11 mouse cellular contexts compared by ENCODE assay signal in genomic region chr6:125232516-125232915, GRCm38 (mm10). TPM values are rescaled to one million over a fixed set of nuclear protein-coding genes. Genes with fewer than 3 reads are reported as not detected.
DNase-seq lines count a peak whose midpoint lies in the region; ATAC-seq lines count a peak whose summit lies in the region.
"Had no signal": no experiment of that assay in that cellular context is flagged by ENCODE, and none has a peak within 500 bp of the region (broad histone marks: within the 10 kb centered on the region; RNA-seq: fewer than 3 reads in every experiment).

No protein-coding gene starts in this region.

- ATAC-seq in heart, embryonic 15.5 days (replicated peaks; ENCODE audit: insufficient number of reproducible peaks, insufficient read depth, low FRiP score, low read depth): no peak
- no peak for ATAC-seq in heart, embryonic 11.5 days (replicated peaks; ENCODE audit: insufficient number of reproducible peaks, low FRiP score, low TSS enrichment)
- no peak for ATAC-seq in megakaryocyte, adult 5-6 weeks (ENCODE audit: poor library complexity, severe bottlenecking)
- ATAC-seq in common myeloid progenitor, adult 5-6 weeks (replicated peaks; ENCODE audit: low read depth, poor library complexity, severe bottlenecking): peak; percentile 16; the same call in 1 of the 2 replicates
- no peak for ATAC-seq in midbrain, embryonic 14.5 days (ENCODE audit: low FRiP score, low TSS enrichment)

- H3K79me2 ChIP-seq in macrophage (ENCODE audit: inconsistent target): no peaks in the 10 kb centered on the region

- no peaks in the 10 kb centered on the region for H3K27me3 ChIP-seq in heart, embryonic 15.5 days
- H3K27me3 ChIP-seq in heart, embryonic 11.5 days (ENCODE audit: control insufficient read depth, insufficient read depth, low read length): no peaks in the 10 kb centered on the region
- no peaks in the 10 kb centered on the region for H3K27me3 ChIP-seq in megakaryocyte, embryonic 14.5 days (replicated peaks)
- no peaks in the 10 kb centered on the region for H3K27me3 ChIP-seq in midbrain, embryonic 14.5 days (ENCODE audit: control insufficient read depth, insufficient read depth, low read length)
- H3K27me3 ChIP-seq: hindbrain, embryonic 15.5 days; midbrain, embryonic 12.5 days had no signal

- H3K9ac ChIP-seq in heart, embryonic 15.5 days: no peak overlapping the region
- H3K9ac ChIP-seq in heart, embryonic 11.5 days (ENCODE audit: low read depth, low read length): no peak overlapping the region
- H3K9ac ChIP-seq in midbrain, embryonic 14.5 days (replicated peaks; ENCODE audit: low read length): no peak overlapping the region

- H3K27ac ChIP-seq in heart, embryonic 15.5 days: peak overlapping the region; percentile 89; the same call in 1 of the 2 replicates
- no peak overlapping the region for H3K27ac ChIP-seq in heart, embryonic 11.5 days (ENCODE audit: low read depth, low read length)
- peak overlapping the region; percentile 95 for H3K27ac ChIP-seq in macrophage
- no peak overlapping the region for H3K27ac ChIP-seq in midbrain, embryonic 14.5 days (replicated peaks; ENCODE audit: low read depth, low read length)

- H3K9me3 ChIP-seq in heart, embryonic 15.5 days (replicated peaks): no peaks in the 10 kb centered on the region
- H3K9me3 ChIP-seq in heart, embryonic 11.5 days (replicated peaks; ENCODE audit: control insufficient read depth, low read length): no peaks in the 10 kb centered on the region
- H3K9me3 ChIP-seq in megakaryocyte, embryonic 14.5 days: no peaks in the 10 kb centered on the region
- no peaks in the 10 kb centered on the region for H3K9me3 ChIP-seq in midbrain, embryonic 14.5 days (ENCODE audit: control insufficient read depth, low read length)
- H3K9me3 ChIP-seq: hindbrain, embryonic 15.5 days; midbrain, embryonic 12.5 days had no signal

- peak overlapping the region; percentile 95 for H3K4me2 ChIP-seq in heart, embryonic 15.5 days
- H3K4me2 ChIP-seq in heart, embryonic 11.5 days: no peak overlapping the region; the same call in 1 of the 2 replicates
- H3K4me2 ChIP-seq in midbrain, embryonic 14.5 days (ENCODE audit: low read length): no peak overlapping the region

- H3K4me1 ChIP-seq in heart, embryonic 15.5 days (replicated peaks): peaks cover 34% of the 10 kb centered on the region
- peaks cover 16% of the 10 kb centered on the region for H3K4me1 ChIP-seq in heart, embryonic 11.5 days (ENCODE audit: control insufficient read depth, insufficient read depth, low read length)
- H3K4me1 ChIP-seq in megakaryocyte, embryonic 14.5 days: peaks cover 80% of the 10 kb centered on the region
- peaks cover 7% of the 10 kb centered on the region; the same call in 1 of the 2 replicates for H3K4me1 ChIP-seq in midbrain, embryonic 14.5 days (ENCODE audit: control insufficient read depth, insufficient read depth, low read length)

- peak overlapping the region; percentile 70 for H3K4me3 ChIP-seq in heart, embryonic 15.5 days
- H3K4me3 ChIP-seq in heart, embryonic 11.5 days (ENCODE audit: low read depth, low read length): no peak overlapping the region
- peak overlapping the region; percentile 96 for H3K4me3 ChIP-seq in megakaryocyte, embryonic 14.5 days (replicated peaks)
- peak overlapping the region; percentile 95; the same call in 1 of the 2 replicates for H3K4me3 ChIP-seq in macrophage (ENCODE audit: inconsistent target)
- H3K4me3 ChIP-seq in midbrain, embryonic 14.5 days (replicated peaks; ENCODE audit: low read depth, low read length): no peak overlapping the region

- 76% methylated on average over 6 of the region's 6 CpGs for WGBS in heart, embryonic 15.5 days
- 70% methylated on average over 6 of the region's 6 CpGs for WGBS in heart, embryonic 11.5 days (ENCODE audit: insufficient replicate concordance)
- 58% methylated on average over 6 of the region's 6 CpGs for WGBS in macrophage (ENCODE audit: missing documents)
- 76% methylated on average over 6 of the region's 6 CpGs for WGBS in midbrain, embryonic 14.5 days

- no peaks in the 10 kb centered on the region for H3K36me3 ChIP-seq in heart, embryonic 15.5 days
- H3K36me3 ChIP-seq in heart, embryonic 11.5 days (ENCODE audit: control insufficient read depth, insufficient read depth, low read length): no peaks in the 10 kb centered on the region
- peaks cover 47% of the 10 kb centered on the region for H3K36me3 ChIP-seq in megakaryocyte, embryonic 14.5 days (replicated peaks; ENCODE audit: low read length)
- H3K36me3 ChIP-seq in macrophage (ENCODE audit: inconsistent target): peaks cover 21% of the 10 kb centered on the region; the same call in 1 of the 2 replicates
- no peaks in the 10 kb centered on the region for H3K36me3 ChIP-seq in midbrain, embryonic 14.5 days (ENCODE audit: control insufficient read depth, insufficient read depth, low read length)
- H3K36me3 ChIP-seq: hindbrain, embryonic 15.5 days; midbrain, embryonic 12.5 days had no signal

- DNase-seq in midbrain, embryonic 14.5 days: no peak
- DNase-seq: right cerebral cortex, postnatal 4 days had no signal

RNA-seq across cellular contexts. Expression of gene Tapbpl, which starts 0.9 kb away (rescaled TPM):
- polyA plus RNA-seq in heart, embryonic 15.5 days (2015; fragmentation: Nextera tagmentation; extraction: Ambion mirVana): 3.9 and 8.2 TPM in 2 replicates
- 2.0 and 2.2 TPM in 2 replicates for polyA plus RNA-seq in heart, embryonic 11.5 days (2014; fragmentation: Nextera tagmentation; extraction: Ambion mirVana)
- 4.5 and 6.0 TPM in 2 replicates for polyA plus RNA-seq in megakaryocyte, embryonic 14.5 days (2012; ENCODE audit: insufficient read depth, low replicate concordance)
- 6.6 and 8.8 TPM in 2 replicates for total RNA-seq in megakaryocyte, adult 5-6 weeks (2015)
- 19.2 and 21.2 TPM in 2 replicates for total RNA-seq in megakaryocyte, adult 5-6 weeks (2017)
- 18.8 and 20.2 TPM in 2 replicates for total RNA-seq in common myeloid progenitor, adult 5-6 weeks (2017)
- total RNA-seq in macrophage (2018; cell fraction: chromatin; rRNA removed): 10 to 100 TPM in 14 of 26 experiments, 1 to 10 TPM in 12; 3.1 to 21.5 (median 10.5) TPM
- total RNA-seq in macrophage (2018; cell fraction: cytosol; rRNA removed): 10 to 100 TPM; 14.4 to 67.4 (median 32.1) TPM
- total RNA-seq in macrophage (2018; cell fraction: nucleus; rRNA removed): 10 to 100 TPM in 25 of 26 experiments, 1 to 10 TPM in 1; 7.9 to 53.9 (median 24.3) TPM
- polyA plus RNA-seq in macrophage (2018): 11.1 to 31.4 TPM (median 11.5 TPM) in 3 replicates
- polyA plus RNA-seq in midbrain, embryonic 14.5 days (2014; fragmentation: Nextera tagmentation; extraction: Ambion mirVana): 3.0 and 3.3 TPM in 2 replicates

RNA-seq across cellular contexts. Expression of gene Cd27, which starts 4.3 kb away (rescaled TPM):
- polyA plus RNA-seq in heart, embryonic 15.5 days (2015; fragmentation: Nextera tagmentation; extraction: Ambion mirVana): 2.0 and 10.1 TPM in 2 replicates
- polyA plus RNA-seq in heart, embryonic 11.5 days (2014; fragmentation: Nextera tagmentation; extraction: Ambion mirVana): 1.2 and 1.4 TPM in 2 replicates
- polyA plus RNA-seq in megakaryocyte, embryonic 14.5 days (2012; ENCODE audit: insufficient read depth, low replicate concordance): 1.3 TPM in 1 of 2 replicates, not detected in the other
- 3.2 and 5.9 TPM in 2 replicates for total RNA-seq in megakaryocyte, adult 5-6 weeks (2015)
- 3.5 and 3.6 TPM in 2 replicates for total RNA-seq in megakaryocyte, adult 5-6 weeks (2017)
- 66.4 and 98.2 TPM in 2 replicates for total RNA-seq in common myeloid progenitor, adult 5-6 weeks (2017)
- total RNA-seq in macrophage (2018; cell fraction: chromatin; rRNA removed): not detected
- total RNA-seq in macrophage (2018; cell fraction: cytosol; rRNA removed): not detected
- total RNA-seq in macrophage (2018; cell fraction: nucleus; rRNA removed): not detected
- not detected in 3 replicates for polyA plus RNA-seq in macrophage (2018)
- 1.1 and 1.9 TPM in 2 replicates for polyA plus RNA-seq in midbrain, embryonic 14.5 days (2014; fragmentation: Nextera tagmentation; extraction: Ambion mirVana)
- total RNA-seq: left cerebral cortex, postnatal 25 days had no signal

RNA-seq across cellular contexts. Expression of gene Vamp1, which starts 17.2 kb away (rescaled TPM):
- polyA plus RNA-seq in heart, embryonic 15.5 days (2015; fragmentation: Nextera tagmentation; extraction: Ambion mirVana): 5.3 and 6.7 TPM in 2 replicates
- polyA plus RNA-seq in heart, embryonic 11.5 days (2014; fragmentation: Nextera tagmentation; extraction: Ambion mirVana): 1.6 and 2.2 TPM in 2 replicates
- polyA plus RNA-seq in megakaryocyte, embryonic 14.5 days (2012; ENCODE audit: insufficient read depth, low replicate concordance): 1.4 and 1.9 TPM in 2 replicates
- total RNA-seq in megakaryocyte, adult 5-6 weeks (2015): 12.6 and 13.9 TPM in 2 replicates
- total RNA-seq in megakaryocyte, adult 5-6 weeks (2017): 7.9 and 8.9 TPM in 2 replicates
- 4.9 and 8.0 TPM in 2 replicates for total RNA-seq in common myeloid progenitor, adult 5-6 weeks (2017)
- 10 to 100 TPM in 25 of 26 experiments, 1 to 10 TPM in 1; 8.7 to 78.4 (median 34.0) TPM for total RNA-seq in macrophage (2018; cell fraction: chromatin; rRNA removed)
- total RNA-seq in macrophage (2018; cell fraction: cytosol; rRNA removed): 1 to 10 TPM; 2.9 to 8.4 (median 5.3) TPM
- 10 to 100 TPM in 24 of 26 experiments, 1 to 10 TPM in 2; 8.6 to 60.6 (median 23.2) TPM for total RNA-seq in macrophage (2018; cell fraction: nucleus; rRNA removed)
- polyA plus RNA-seq in macrophage (2018): 4.9 to 8.4 TPM (median 6.3 TPM) in 3 replicates
- 5.5 and 10.6 TPM in 2 replicates for polyA plus RNA-seq in midbrain, embryonic 14.5 days (2014; fragmentation: Nextera tagmentation; extraction: Ambion mirVana)

RNA-seq across cellular contexts. Expression of gene Mrpl51, which starts 40.9 kb away (rescaled TPM):
- 233 and 272 TPM in 2 replicates for polyA plus RNA-seq in heart, embryonic 15.5 days (2015; fragmentation: Nextera tagmentation; extraction: Ambion mirVana)
- polyA plus RNA-seq in heart, embryonic 11.5 days (2014; fragmentation: Nextera tagmentation; extraction: Ambion mirVana): 226 and 234 TPM in 2 replicates
- 68.3 and 124 TPM in 2 replicates for polyA plus RNA-seq in megakaryocyte, embryonic 14.5 days (2012; ENCODE audit: insufficient read depth, low replicate concordance)
- 91.9 and 106 TPM in 2 replicates for total RNA-seq in megakaryocyte, adult 5-6 weeks (2015)
- 72.8 and 81.9 TPM in 2 replicates for total RNA-seq in megakaryocyte, adult 5-6 weeks (2017)
- total RNA-seq in common myeloid progenitor, adult 5-6 weeks (2017): 97.3 and 99.1 TPM in 2 replicates
- 10 to 100 TPM in 14 of 26 experiments, 1 to 10 TPM in 12; 1.7 to 27.3 (median 11.0) TPM for total RNA-seq in macrophage (2018; cell fraction: chromatin; rRNA removed)
- 10 to 100 TPM; 29.0 to 60.7 (median 46.8) TPM for total RNA-seq in macrophage (2018; cell fraction: cytosol; rRNA removed)
- 10 to 100 TPM in 18 of 26 experiments, 1 to 10 TPM in 8; 3.9 to 26.7 (median 15.3) TPM for total RNA-seq in macrophage (2018; cell fraction: nucleus; rRNA removed)
- polyA plus RNA-seq in macrophage (2018): 32.5 to 47.9 TPM (median 40.8 TPM) in 3 replicates
- 128 and 141 TPM in 2 replicates for polyA plus RNA-seq in midbrain, embryonic 14.5 days (2014; fragmentation: Nextera tagmentation; extraction: Ambion mirVana)

RNA-seq across cellular contexts. Expression of gene Ncapd2, which starts 41.0 kb away (rescaled TPM):
- 66.1 and 93.1 TPM in 2 replicates for polyA plus RNA-seq in heart, embryonic 15.5 days (2015; fragmentation: Nextera tagmentation; extraction: Ambion mirVana)
- polyA plus RNA-seq in heart, embryonic 11.5 days (2014; fragmentation: Nextera tagmentation; extraction: Ambion mirVana): 82.3 and 84.0 TPM in 2 replicates
- 92.0 and 141 TPM in 2 replicates for polyA plus RNA-seq in megakaryocyte, embryonic 14.5 days (2012; ENCODE audit: insufficient read depth, low replicate concordance)
- total RNA-seq in megakaryocyte, adult 5-6 weeks (2015): 195 and 225 TPM in 2 replicates
- 181 and 231 TPM in 2 replicates for total RNA-seq in megakaryocyte, adult 5-6 weeks (2017)
- total RNA-seq in common myeloid progenitor, adult 5-6 weeks (2017): 272 and 344 TPM in 2 replicates
- total RNA-seq in macrophage (2018; cell fraction: chromatin; rRNA removed): 10 to 100 TPM in 21 of 26 experiments, 1 to 10 TPM in 5; 2.6 to 80.6 (median 23.9) TPM
- total RNA-seq in macrophage (2018; cell fraction: cytosol; rRNA removed): 1 to 10 TPM; 2.7 to 8.8 (median 5.2) TPM
- total RNA-seq in macrophage (2018; cell fraction: nucleus; rRNA removed): 10 to 100 TPM in 15 of 26 experiments, 1 to 10 TPM in 11; 1.8 to 73.8 (median 10.6) TPM
- polyA plus RNA-seq in macrophage (2018): 6.0 to 12.7 TPM (median 10.3 TPM) in 3 replicates
- polyA plus RNA-seq in midbrain, embryonic 14.5 days (2014; fragmentation: Nextera tagmentation; extraction: Ambion mirVana): 40.6 and 50.3 TPM in 2 replicates

Comparison
In these comparisons a context has a peak if more than half of its experiments do, and no peak if none do; other contexts are left out.
1. H3K27ac ChIP-seq: peak in heart, embryonic 15.5 days (single experiment) and macrophage (single experiment); none in heart, embryonic 11.5 days (single experiment) and midbrain, embryonic 14.5 days (single experiment).
2. H3K4me3 ChIP-seq: peak in heart, embryonic 15.5 days (single experiment), megakaryocyte, embryonic 14.5 days (single experiment) and macrophage (single experiment); none in heart, embryonic 11.5 days (single experiment) and midbrain, embryonic 14.5 days (single experiment).